Mouse (Mus musculus): Measurements from ENCODE around the gene Slc35f6. TPM values are rescaled to one million over a fixed set of nuclear protein-coding genes. Genes with fewer than 3 reads are reported as not detected.
A peak's percentile ranks its signal among the peaks of the same experiment; 100 is the strongest.

Gene Slc35f6
- 29.9 and 30.7 TPM in 2 replicates for polyA plus RNA-seq (2015; fragmentation: Nextera tagmentation; extraction: Ambion mirVana)

DNA sequence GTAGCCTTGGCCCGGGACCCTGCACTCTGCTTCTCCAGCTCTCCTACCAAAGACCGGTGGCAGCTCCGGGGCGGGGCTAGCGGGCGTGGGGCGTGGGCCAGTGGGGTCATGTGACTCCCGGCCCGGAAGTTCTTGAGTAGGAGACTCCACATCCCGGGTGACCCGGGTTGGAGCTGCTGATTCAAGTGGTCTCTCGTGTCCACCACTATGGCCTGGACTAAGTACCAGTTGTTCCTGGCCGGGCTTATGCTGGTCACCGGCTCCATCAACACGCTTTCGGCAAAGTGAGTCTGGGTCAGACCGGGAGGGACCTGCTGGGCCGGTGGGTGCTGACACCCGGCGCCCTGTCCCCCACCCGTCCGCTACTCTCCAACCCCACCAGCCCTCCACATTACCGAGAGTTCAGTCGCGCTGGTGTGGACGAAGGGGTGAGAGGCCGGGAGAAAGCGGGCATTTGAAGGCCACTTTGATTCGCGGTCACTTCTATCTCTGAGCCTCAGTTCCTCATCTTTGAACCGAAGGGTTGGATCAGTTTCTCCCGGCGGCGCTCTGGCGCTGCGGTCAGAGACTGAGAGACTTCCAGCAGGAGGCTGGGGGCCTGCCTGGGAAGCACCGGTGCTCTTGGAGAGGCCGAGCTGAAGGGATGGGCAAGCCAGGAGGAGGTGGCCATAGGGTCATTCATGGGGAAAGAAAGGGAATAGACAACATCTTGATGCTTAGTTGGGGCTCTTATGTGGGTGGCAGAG lies at the start of gene Slc35f6:
Gene Slc35f6, plus strand, starts transcription at position 119 of the 746 bp plus-strand sequence.
- ATAC-seq (ENCODE audit: low FRiP score) = peak; percentile 96
- Histone ChIP-seq H3K4me1 (replicated peaks) (peaks cover 22% of the 10 kb centered on the region), H3K9me3 (no peaks in the 10 kb centered on the region), H3K9ac (peak within 1 kb of the TSS; percentile 87), H3K27me3 (no peaks in the 10 kb centered on the region), H3K4me3 (peak within 1 kb of the TSS; percentile 88), H3K4me2 (peak within 1 kb of the TSS; percentile 96), H3K27ac (peak within 1 kb of the TSS; percentile 56), H3K36me3 (peaks cover 12% of the 10 kb centered on the region)
- under 1% methylated on average over 38 of the region's 38 CpGs for WGBS

DNA sequence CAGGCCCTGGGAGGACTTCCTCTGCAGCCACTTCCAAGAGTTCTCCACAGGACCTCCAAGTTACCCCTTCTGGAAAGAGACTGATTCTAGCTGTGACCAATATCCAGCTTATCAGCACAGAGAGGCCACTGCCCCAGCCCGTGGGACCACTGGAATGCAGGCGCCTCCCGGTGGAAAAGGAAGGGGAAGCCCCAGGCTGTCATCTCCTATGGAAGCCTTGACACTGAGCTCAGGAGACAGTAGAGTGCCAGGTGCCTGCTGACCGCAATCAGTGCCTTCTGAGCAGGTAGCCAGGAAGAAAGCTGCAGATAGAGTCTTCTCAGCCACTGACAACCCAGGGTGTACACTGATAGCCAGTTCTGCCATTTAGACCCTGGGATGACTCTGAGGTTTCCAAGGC lies 46.3 kb upstream of the Slc35f6 start:
- Histone ChIP-seq H3K4me2 (no peak overlapping the region), H3K36me3 (no peaks in the 10 kb centered on the region), H3K27ac (no peak overlapping the region), H3K4me3 (no peak overlapping the region), H3K9ac (no peak overlapping the region), H3K27me3 (0 out of 2 replicates have a peak, but pooled peaks cover 2% of the 10 kb centered on the region), H3K9me3 (no peaks in the 10 kb centered on the region), H3K4me1 (replicated peaks) (peaks cover 13% of the 10 kb centered on the region)
- WGBS = 52% methylated on average over 4 of the region's 4 CpGs
- ATAC-seq (ENCODE audit: low FRiP score) = no peak

- Histone ChIP-seq H3K27me3 (0 out of 2 replicates have a peak, but pooled peaks cover 2% of the 10 kb centered on the region), H3K9me3 (no peaks in the 10 kb centered on the region), H3K4me3 (no peak overlapping the region), H3K27ac (no peak overlapping the region), H3K4me1 (replicated peaks) (peaks cover 14% of the 10 kb centered on the region), H3K9ac (no peak overlapping the region), H3K36me3 (no peaks in the 10 kb centered on the region), H3K4me2 (no peak overlapping the region)
- no peak for ATAC-seq (ENCODE audit: low FRiP score)
- WGBS = 60% methylated on average over 3 of the region's 3 CpGs
Measured at GRCm38 (mm10) chr5:30603255-30603654, 44.5 kb upstream of the Slc35f6 start.

DNA sequence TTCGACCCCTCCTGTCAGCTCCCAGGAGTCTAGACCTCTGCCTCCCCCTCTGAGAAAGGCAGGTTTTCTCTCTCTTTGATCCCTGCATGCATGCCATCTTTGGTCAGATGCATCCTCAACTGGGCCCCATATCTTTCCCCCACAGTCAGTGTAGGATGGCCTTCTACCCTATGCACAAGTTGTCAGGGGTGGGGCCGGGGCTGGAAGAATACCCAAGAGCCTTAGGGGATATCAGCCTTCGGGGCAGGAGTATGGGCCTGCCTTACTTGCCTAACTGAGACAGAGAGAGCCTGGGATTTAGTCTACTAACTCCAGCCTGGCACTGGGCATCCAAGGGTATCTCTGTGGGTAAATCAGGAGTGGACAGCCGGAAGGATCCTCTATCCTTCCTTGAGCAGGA lies 43.8 kb upstream of the Slc35f6 start:
- Histone ChIP-seq H3K4me2 (no peak overlapping the region), H3K9ac (no peak overlapping the region), H3K27me3 (0 out of 2 replicates have a peak, but pooled peaks cover 2% of the 10 kb centered on the region), H3K4me1 (replicated peaks) (peaks cover 14% of the 10 kb centered on the region), H3K4me3 (no peak overlapping the region), H3K27ac (no peak overlapping the region), H3K36me3 (no peaks in the 10 kb centered on the region), H3K9me3 (no peaks in the 10 kb centered on the region)
- ATAC-seq (ENCODE audit: low FRiP score) = no peak
- WGBS = 82% methylated on average over 4 of the region's 4 CpGs

- H3K27ac ChIP-seq = no peak overlapping the region
- H3K4me3 ChIP-seq = no peak overlapping the region
- no peaks in the 10 kb centered on the region for H3K9me3 ChIP-seq
- no peak overlapping the region for H3K4me2 ChIP-seq
- no peaks in the 10 kb centered on the region for H3K36me3 ChIP-seq
- H3K9ac ChIP-seq = no peak overlapping the region
- 0 out of 2 replicates have a peak, but pooled peaks cover 2% of the 10 kb centered on the region for H3K27me3 ChIP-seq
- no peak for ATAC-seq (ENCODE audit: low FRiP score)
- peaks cover 14% of the 10 kb centered on the region for H3K4me1 ChIP-seq (replicated peaks)
- 73% methylated on average over 8 of the region's 8 CpGs for WGBS
Measured at GRCm38 (mm10) chr5:30604769-30605188, 43.0 kb upstream of the Slc35f6 start.

DNA sequence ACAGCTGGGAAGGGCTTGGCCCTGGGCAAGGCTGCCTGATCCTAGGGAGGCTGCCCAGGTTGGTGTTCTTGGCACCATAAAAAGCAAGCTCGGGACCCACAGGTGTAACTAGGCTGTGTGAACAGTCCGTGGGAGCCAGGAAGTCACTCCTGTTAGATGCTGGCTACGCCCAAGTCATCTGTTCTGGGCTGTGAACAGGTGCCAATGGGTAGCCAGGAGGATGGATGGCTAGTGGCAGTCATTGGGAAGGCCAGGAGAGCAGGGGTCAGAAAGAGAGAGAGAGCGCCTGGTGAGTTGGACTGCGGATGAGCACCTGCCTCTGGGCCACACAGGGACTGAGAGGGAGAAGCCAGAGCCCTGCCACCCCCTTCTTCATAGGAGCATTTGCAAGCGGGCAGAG lies 42.1 kb upstream of the Slc35f6 start:
- no peak for ATAC-seq (ENCODE audit: low FRiP score)
- 89% methylated on average over 6 of the region's 6 CpGs for WGBS
- no peak overlapping the region for H3K4me2 ChIP-seq
- no peak overlapping the region for H3K27ac ChIP-seq
- no peak overlapping the region for H3K9ac ChIP-seq
- H3K9me3 ChIP-seq = no peaks in the 10 kb centered on the region
- no peak overlapping the region for H3K4me3 ChIP-seq
- H3K36me3 ChIP-seq = no peaks in the 10 kb centered on the region
- H3K27me3 ChIP-seq = 0 out of 2 replicates have a peak, but pooled peaks cover 2% of the 10 kb centered on the region
- peaks cover 14% of the 10 kb centered on the region for H3K4me1 ChIP-seq (replicated peaks)

- Histone ChIP-seq H3K27me3 (no peaks in the 10 kb centered on the region), H3K36me3 (no peaks in the 10 kb centered on the region), H3K4me3 (no peak overlapping the region), H3K9ac (no peak overlapping the region), H3K9me3 (no peaks in the 10 kb centered on the region), H3K4me2 (no peak overlapping the region), H3K4me1 (replicated peaks) (peaks cover 14% of the 10 kb centered on the region), H3K27ac (peak overlapping the region; percentile 23; the same call in 1 of the 2 replicates)
- WGBS = 69% methylated on average over 16 of the region's 16 CpGs
- peak; percentile 54 for ATAC-seq (ENCODE audit: low FRiP score)
Measured at GRCm38 (mm10) chr5:30606424-30607073, 41.2 kb upstream of the Slc35f6 start.

DNA sequence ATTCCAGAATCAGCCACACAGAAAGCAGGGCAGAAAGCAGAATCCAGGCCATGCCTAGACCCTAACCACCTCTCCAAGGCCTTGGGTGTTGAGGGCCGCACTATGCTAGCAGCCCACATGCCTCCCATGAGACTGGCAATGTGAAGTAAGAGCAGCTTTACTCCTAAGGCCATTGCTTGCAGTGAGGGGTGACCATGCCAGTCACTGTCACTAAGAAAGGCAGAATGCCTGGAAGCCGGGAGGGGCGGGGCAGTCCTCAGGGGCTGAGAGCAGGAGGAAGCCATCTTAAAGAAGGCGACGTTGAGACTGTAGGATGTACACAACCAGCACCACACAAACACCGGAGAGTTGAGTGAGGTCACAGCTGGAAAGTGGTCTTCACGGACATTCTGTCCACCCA lies 38.6 kb upstream of the Slc35f6 start:
- ATAC-seq (ENCODE audit: low FRiP score) = no peak
- Histone ChIP-seq H3K27ac (no peak overlapping the region), H3K9ac (no peak overlapping the region), H3K4me1 (replicated peaks) (peaks cover 8% of the 10 kb centered on the region), H3K27me3 (no peaks in the 10 kb centered on the region), H3K4me3 (no peak overlapping the region), H3K4me2 (no peak overlapping the region), H3K36me3 (no peaks in the 10 kb centered on the region), H3K9me3 (no peaks in the 10 kb centered on the region)
- 91% methylated on average over 7 of the region's 7 CpGs for WGBS

- Histone ChIP-seq H3K27me3 (no peaks in the 10 kb centered on the region), H3K9me3 (no peaks in the 10 kb centered on the region), H3K4me1 (replicated peaks) (peaks cover 18% of the 10 kb centered on the region), H3K36me3 (no peaks in the 10 kb centered on the region), H3K27ac (no peak overlapping the region), H3K4me2 (no peak overlapping the region), H3K9ac (no peak overlapping the region), H3K4me3 (no peak overlapping the region)
- no peak for ATAC-seq (ENCODE audit: low FRiP score)
- 80% methylated on average over 8 of the region's 8 CpGs for WGBS
Measured at GRCm38 (mm10) chr5:30609918-30610645, 37.7 kb upstream of the Slc35f6 start.

- no peak overlapping the region for H3K9ac ChIP-seq
- H3K36me3 ChIP-seq = no peaks in the 10 kb centered on the region
- H3K27ac ChIP-seq = no peak overlapping the region
- H3K4me1 ChIP-seq (replicated peaks) = peaks cover 18% of the 10 kb centered on the region
- WGBS = 71% methylated on average over 1 of the region's 1 CpGs
- H3K9me3 ChIP-seq = no peaks in the 10 kb centered on the region
- no peaks in the 10 kb centered on the region for H3K27me3 ChIP-seq
- H3K4me2 ChIP-seq = no peak overlapping the region
- no peak overlapping the region for H3K4me3 ChIP-seq
- no peak for ATAC-seq (ENCODE audit: low FRiP score)
Measured at GRCm38 (mm10) chr5:30611091-30611490, 36.6 kb upstream of the Slc35f6 start.

DNA sequence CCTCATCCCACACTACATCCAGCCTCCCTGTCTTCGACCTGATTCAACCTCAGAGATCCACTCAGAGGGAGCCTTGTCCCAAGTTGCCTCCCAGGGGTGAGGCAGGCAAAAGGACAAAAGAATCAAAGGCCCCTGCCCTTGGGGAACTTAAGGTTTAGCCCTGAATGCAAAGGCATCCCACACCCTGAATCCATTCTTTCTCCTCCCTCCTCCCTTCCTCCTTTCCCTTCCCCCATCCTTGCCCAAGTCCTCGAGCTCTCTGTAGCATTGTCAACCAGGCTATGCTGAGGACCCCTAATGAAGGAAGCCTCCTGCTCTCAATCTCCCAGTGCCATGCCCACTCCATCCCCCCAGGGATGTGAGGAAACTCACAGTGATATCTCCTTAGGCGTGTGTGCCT lies 36.0 kb upstream of the Slc35f6 start:
- Histone ChIP-seq H3K9me3 (no peaks in the 10 kb centered on the region), H3K27me3 (no peaks in the 10 kb centered on the region), H3K4me2 (no peak overlapping the region), H3K9ac (no peak overlapping the region), H3K36me3 (no peaks in the 10 kb centered on the region), H3K4me1 (replicated peaks) (peaks cover 16% of the 10 kb centered on the region; the same call in 1 of the 2 replicates), H3K4me3 (no peak overlapping the region), H3K27ac (no peak overlapping the region)
- WGBS = 31% methylated on average over 3 of the region's 3 CpGs
- no peak for ATAC-seq (ENCODE audit: low FRiP score)

- WGBS = 92% methylated on average over 4 of the region's 4 CpGs
- Histone ChIP-seq H3K27me3 (no peaks in the 10 kb centered on the region), H3K36me3 (no peaks in the 10 kb centered on the region), H3K9me3 (no peaks in the 10 kb centered on the region), H3K4me1 (replicated peaks) (peaks cover 23% of the 10 kb centered on the region), H3K27ac (no peak overlapping the region), H3K4me2 (no peak overlapping the region), H3K4me3 (no peak overlapping the region), H3K9ac (no peak overlapping the region)
- ATAC-seq (ENCODE audit: low FRiP score) = no peak
Measured at GRCm38 (mm10) chr5:30612575-30612974, 35.2 kb upstream of the Slc35f6 start.

Data from hindbrain, embryonic 13.5 days (tissue).